Mouse (Mus musculus) WW6 (cell line): ENCODE data around the gene Ajap1.

Experiments
- DNase-seq: peaks from one replicate; pipeline ENCODE4 v3.0.0-alpha.2; 2013; ENCODE audit warnings: low read depth, low spot score

Gene Ajap1

GRCm38 (mm10) chr4:153357539-153358242 is 124.9 kb downstream of the Ajap1 start:
- DNase-seq: peak; percentile 26

- no peak for DNase-seq
These were observed 126.4 kb downstream of the Ajap1 start for GRCm38 (mm10) chr4:153356236-153356635.

GRCm38 (mm10) chr4:153344999-153345398 is 137.6 kb downstream of the Ajap1 start:
- no peak for DNase-seq

- no peak for DNase-seq
These were observed 141.7 kb downstream of the Ajap1 start for GRCm38 (mm10) chr4:153340887-153341286.

- DNase-seq: no peak
These were observed 147.3 kb downstream of the Ajap1 start for GRCm38 (mm10) chr4:153335301-153335799.

GRCm38 (mm10) chr4:153327809-153328208 is 154.8 kb downstream of the Ajap1 start:
- DNase-seq: no peak
